Mouse (Mus musculus) right cerebral cortex, postnatal 36 days (tissue): ENCODE data around the gene Pcbp2.

ENCODE experiments used
- DNase-seq, 2 experiments: peaks; one replicate each; pipeline ENCODE4 v3.0.0; 2022; ENCODE audit warnings: low spot score in 2 of 2, mixed read lengths in 1 of 2

Gene Pcbp2

DNA sequence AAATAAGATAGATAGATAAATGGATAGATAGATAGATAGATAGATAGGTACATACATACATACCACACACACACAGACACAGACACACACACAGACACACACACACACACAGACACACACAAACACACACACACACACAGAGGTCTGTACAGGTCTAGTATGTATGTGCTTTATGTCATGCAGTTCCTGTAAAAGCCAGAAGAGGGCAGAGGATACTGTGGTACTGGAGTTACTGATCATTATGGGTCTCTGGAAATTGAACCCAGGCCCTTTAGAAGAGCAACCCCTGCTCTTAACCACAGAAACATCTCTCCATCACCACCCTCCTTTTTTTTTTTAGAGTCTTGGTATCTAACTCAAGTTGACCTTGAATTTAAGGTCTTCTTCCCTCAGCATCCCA lies 6.7 kb upstream of the Pcbp2 start:
- DNase-seq = no peak

DNA sequence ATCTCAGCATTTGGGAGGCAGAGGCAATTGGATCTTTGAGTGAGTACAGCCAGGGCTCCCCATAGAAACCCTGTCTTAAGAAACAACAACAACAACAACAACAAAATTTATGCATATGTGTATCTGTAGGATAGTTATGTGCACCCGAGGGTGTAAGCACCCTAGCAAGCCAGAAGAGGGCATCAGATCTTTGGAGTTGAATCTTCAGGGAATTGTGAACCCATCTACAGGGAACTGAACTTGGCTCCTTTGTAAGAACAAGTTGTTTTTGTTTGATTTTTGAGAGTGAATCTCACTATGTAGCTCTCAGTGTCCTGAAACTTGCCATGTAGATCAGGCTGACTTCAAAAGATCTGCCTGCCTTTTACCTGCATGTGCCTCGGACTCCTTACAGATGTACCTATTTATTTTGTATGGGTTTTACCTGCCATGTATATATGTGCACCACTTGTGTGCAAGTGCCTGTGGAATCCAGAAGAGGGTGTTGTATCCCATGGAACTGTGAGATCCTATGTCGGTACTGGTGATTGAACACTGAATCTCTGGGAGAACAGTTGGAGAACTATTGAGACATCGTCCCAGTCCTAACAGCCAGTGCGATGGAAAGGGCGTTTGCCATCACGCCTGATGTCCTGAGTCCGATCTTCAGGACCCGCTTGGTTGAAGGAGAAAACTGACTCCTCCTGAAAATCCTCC lies 1.5 kb upstream of the Pcbp2 start:
- DNase-seq = no peak

DNA sequence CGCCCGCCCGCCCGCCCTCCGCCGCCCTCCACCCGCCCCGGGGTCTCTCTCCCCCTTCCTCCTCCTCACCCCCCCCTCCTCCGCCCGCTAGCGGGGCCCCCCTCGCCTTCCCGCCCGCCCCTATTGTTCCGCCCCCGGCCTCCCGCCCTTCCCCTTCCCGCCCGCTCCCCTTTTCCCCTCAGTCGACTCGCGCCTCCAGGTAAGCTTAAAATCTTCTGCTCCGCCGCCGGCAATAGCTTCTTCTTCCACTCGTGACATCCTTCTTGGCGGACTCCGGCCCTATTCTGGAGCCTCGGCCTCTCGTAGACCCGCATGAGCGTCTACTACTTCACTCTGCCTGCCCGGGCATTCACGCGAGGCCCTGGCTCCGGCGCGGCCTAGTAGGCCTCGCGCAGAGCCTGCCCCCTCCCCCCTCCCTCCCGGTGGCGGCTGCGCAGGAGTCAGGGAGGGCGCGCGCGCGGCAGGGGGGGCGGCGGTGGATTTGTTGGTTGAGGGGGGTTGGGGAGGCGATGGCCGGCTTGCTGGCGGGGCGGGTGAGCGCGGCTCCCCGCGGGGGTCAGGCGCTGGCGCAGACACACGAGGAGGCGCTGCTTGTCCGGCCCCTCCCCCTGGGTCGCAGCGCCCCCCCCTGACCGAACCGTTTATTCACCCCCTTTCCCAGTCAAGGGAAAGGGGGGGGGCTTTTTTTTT lies 411 bp downstream of the Pcbp2 start:
- peak; percentile 60 to 70 for DNase-seq

DNA sequence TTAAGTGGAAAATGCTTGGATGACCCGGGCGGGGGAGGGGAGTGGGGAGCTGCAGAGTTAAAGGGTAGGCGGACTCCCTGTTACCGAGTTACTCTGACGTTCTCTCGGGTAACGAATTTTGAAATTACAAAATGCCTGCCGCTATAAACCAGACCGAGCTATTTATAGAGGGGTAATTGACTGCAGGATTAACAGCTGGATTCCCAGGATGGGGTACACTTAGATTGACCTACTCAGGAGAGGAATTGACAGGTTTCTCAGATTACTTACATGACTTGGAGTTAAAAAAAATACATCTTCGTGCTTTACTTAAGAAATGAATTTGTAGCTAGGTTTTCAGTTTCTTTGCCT lies 931 bp downstream of the Pcbp2 start:
- no peak for DNase-seq

DNA sequence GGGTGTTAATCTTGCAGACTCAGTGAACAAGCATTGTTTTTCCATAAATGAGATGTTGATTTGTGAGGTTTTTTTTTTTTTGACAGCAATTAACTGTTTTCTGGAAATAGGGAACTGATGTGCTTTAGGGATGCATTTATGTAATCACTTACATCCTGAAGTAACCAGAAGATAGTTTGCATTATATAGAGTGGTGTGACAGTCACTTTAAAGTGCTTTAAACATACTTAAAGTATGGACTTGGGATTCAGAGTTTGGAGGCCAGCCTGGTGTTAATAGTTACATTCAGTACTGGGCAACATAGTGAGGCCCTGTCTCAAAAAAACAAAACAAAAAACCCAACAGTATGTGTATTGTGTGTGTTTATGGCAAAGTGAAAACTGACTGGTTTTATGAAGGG lies 1.4 kb downstream of the Pcbp2 start:
- DNase-seq = no peak

DNA sequence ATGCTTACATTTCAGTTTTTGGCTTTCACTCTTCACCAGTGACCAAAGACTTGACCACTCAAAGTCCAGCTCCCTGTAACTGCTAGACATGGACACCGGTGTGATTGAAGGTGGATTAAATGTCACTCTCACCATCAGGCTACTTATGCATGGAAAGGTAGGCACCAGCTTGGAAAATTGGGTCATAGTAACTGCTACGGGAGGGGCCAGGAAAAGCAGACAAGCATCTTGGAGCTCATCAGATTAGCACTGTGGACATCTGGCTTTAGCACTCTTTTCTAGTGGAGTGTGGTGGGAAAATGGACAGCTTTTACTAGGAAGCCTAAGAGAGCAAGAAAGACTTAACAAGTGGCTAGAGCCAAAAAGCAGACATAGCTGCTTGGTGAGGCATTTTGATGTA lies 2.9 kb downstream of the Pcbp2 start:
- no peak for DNase-seq

DNA sequence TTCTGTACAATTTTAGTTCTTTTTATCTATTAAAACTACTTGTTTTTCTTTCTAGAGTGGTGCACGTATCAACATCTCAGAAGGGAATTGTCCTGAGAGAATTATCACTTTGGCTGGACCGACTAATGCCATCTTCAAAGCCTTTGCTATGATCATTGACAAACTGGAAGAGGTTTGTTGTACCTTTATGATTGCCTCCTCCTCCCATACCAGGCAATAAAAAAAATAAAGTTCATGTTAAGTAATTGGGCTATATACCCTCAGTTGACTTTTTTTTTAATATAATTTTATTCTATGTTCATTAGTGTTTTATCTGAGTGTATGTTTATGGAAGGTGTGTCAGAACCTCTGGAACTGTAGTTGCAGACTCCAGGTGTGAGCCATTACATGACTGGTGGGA lies 4.2 kb downstream of the Pcbp2 start:
- no peak for DNase-seq

DNA sequence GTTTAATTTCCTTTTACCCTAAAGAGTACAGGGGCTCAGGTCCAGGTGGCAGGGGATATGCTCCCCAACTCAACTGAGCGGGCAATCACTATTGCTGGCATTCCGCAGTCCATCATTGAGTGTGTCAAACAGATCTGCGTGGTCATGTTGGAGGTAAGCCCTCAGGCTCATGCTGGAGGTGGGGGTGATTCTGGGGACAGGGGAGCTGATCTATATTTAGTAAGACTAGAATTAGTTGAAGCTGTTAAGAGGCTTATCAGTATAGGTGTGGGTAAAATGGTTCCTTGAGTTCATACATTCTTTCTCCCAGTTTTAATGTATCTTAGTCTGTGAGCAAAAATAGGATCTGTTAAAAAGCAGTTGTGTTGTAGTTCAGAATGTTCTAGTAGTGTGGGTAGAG lies 12.8 kb downstream of the Pcbp2 start:
- no peak for DNase-seq

DNA sequence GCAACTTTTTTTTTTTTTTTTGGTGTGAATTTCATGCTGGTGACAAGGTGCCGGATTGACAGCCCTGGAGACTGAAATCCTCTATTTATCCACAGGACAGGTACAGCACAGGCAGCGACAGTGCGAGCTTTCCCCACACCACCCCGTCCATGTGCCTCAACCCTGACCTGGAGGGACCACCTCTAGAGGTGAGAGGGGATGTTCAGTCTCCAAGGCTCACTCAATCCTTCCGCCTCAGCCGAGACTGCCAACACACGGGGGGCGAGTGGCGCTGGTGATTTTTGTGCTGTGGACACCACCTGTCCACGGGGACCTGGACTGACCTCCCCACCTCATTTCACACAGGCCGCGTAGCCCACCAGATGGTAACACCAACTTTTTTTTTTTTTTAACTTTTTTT lies 15.5 kb downstream of the Pcbp2 start:
- DNase-seq = no peak

DNA sequence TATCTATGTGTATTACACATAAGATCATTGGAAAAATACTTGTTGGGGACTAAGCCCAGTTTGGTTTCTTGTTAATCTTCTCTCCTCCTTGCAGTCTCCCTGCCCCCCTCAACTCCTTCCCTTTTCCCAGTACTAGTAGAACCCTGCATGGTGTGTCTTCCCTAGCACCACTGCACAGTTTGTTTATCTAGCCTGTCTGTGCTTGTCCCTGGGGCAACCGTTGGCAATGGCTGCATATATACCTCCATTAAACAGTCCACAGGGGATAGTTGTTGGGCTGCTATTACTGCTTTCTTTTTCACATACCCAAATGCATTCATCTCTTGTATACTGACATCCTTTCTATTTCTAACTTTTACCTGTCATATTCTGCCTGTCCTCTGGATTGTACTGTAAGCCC lies 17.3 kb downstream of the Pcbp2 start:
- no peak for DNase-seq

DNA sequence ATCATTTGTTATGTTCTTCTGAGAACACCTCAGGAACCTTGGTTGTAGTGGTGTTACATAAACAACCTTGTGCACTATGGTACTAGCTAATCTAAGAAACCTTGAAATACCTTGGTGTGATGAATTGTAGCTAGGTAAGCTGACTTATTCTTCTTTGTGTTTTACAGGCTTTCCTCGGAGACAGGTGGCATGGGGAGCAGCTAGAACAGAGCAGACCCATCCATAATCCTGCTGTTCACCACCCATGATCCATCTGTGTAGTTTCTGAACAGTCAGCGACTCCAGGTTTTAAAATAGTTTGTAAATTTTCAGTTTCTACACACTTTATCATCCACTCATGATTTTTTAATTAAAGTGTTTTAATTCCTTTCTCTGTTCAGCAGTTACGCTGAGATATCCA lies 28.0 kb downstream of the Pcbp2 start:
- no peak for DNase-seq

DNA sequence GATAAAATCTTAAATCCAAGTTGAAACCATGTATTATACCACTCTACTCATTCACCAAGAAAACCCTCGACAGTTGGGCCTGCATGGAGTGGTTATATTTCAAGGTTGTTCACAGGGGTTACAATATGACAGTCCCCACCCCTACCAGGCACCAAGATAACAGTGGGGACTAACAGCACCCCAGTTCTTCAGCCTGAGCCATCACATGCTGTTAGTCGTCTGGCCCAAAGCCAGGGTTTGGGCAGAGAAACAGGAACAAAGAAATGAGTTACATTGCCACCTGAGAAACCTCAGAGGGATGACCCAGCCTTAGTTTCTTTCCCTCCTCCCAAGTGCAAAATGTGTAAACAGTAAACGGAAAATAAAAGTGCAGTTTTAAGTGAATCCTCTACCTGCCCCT lies 29.0 kb downstream of the Pcbp2 start:
- no peak for DNase-seq

DNA sequence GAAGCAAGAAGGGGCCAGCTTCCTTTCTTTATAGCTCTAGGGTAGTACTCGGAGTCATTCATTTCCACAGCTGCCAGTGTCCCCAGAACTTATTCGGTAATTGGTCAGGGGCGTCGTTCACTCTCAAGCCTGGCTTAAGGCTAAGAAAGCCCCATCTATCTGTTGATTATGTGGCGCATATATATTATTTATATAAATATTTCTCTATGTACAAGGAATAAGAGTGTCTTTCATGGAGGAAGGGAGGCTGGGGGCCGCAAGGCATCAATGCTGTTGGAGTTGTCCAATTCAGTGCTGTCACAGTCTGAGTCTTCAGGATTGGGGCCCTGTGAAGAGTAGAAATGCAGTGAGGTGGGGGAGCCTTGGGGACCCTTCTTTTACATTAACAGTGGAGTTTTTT lies 29.5 kb downstream of the Pcbp2 start:
- DNase-seq = no peak

DNA sequence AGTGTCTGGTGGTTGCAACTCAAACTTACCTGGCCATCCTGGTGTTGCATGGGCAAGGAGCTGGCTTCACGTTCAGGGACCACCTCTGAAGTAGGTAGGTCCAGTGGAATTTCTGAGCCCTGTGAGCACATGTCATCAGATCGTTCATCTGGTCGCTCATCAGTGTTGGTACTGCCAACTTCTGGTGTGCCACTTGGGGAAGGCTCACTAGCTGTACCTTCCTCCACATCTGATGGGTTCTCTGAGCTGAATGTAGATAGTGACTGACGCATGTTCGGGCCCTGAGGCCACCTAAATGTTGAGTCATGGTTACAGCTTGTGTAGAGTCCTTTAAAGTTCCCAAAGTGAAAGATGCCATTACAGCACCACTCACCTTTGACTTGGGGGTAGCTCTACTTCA lies 30.1 kb downstream of the Pcbp2 start:
- DNase-seq = no peak

DNA sequence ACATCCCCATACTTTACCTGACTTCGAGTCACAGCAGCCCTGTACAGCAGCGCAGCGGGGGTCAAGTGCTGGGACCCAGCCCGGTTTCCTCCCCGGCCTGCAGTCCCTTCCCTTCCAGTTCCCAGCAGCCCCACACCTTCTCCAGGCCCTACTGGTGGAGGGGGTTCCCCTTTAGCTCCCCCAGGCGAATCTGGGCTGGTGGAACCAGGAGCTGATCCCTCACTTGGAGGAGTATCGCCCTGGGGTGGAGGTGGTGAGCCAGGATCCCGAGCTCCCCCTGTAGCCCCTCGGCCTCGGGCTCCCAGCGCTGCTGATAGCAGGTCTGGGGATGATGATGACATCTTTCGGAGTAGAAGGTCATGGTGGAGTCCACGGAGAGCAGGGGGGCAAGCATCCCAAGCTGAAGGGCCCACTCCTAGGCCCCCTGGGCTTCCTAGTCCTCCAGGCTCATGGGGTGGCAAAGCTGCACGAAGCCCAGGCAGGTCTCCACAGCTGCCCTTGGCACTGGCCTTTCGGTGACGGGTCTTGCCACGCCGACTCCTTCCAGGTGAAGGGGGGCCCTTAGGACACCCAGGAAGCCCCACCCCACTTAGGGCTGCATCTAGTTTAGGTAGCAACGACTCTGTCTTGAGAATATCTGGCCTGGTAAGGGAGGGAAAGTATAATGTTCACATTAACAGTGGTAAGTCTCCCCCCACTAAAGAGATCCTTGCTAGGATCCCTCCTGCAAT lies 30.9 kb downstream of the Pcbp2 start:
- DNase-seq = no peak

DNA sequence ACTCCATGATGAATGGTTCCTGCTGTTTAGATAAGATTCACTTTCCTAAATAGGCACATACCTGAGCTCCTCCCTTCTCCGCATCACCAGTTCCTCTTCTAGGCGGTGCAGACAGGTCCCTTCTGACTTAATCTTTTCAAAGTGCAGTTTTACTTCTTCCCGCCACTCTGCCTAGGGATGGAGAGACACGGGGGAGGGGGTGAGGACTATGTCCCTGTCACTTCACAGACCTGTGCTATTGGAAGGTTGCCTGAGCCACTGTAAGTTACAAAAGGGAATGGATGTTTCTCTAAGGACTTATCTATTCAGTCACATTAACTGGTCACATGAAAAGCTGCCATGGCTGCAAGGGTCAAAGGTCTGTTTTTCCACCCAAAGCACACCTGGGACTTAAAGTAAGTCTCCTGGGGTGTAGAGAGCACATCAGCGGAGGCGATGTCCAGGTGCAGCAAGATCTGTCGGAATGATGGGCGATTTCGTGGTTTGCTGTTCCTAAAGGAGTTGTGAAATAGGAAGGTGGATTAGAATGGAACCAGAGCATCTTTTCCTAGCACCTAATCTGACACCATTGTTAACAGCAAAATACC lies 32.0 kb downstream of the Pcbp2 start:
- no peak for DNase-seq

DNA sequence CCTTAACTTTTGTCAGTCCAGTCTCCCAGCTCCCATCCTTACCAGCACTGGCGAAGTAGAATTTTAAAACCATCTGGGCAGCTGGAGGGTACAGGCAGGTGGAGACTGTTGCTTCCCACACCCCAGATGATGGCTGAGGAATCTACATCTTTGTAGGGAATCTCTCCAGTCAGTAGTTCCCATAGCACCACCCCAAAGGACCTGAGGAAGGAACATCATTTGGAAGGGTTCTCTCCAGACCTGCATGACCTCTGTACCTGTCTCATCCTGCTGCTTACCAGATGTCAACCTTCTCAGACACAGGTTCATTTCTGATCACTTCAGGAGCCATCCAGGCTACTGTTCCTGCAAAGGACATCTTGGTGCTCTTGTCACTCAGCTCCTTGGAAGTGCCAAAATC lies 33.1 kb downstream of the Pcbp2 start, which contains the start of gene Gm10337:
Gene Gm10337 (plus strand): TSS at position 276 of the 400 bp plus-strand sequence.
- no peak for DNase-seq

DNA sequence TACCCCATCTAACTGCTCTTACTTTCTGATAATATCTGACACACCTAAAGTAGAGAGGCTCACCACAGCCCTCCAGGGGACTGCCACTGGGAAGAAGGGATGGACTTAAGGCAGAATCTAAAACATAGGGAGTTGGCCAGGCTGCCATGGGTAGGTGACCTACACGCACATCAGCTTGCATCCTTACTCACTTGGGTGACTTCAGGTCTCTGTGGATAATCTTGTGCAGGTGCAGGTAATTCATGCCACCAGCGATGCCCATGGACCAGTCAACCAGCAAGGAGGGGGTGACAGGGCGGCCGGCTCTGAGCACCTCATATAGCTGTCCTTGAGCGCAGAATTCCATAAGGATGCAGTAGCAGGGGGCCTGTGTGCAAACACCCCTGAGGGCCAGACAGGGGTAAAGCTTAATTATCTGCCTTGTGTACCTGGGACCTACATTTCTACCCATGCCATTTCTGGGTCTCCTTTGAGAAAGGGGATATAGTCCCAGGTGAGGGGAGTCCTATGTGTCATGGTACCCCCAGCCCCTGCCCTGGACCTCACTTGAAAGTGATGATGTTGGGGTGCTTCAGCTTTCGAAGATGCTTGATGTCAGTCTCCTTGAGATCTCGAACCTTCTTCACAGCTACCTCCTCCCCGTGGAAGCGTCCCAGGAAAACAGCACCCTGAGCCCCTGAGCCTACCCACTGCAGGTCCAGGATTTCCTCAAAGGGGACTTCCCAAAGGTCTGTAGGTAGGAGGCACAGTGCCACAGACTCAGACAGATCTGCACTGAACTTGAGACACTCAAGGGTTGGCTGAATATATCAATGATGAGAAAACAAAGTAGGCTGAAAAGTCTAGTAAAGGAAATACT lies 33.8 kb downstream of the Pcbp2 start:
- no peak for DNase-seq

DNA sequence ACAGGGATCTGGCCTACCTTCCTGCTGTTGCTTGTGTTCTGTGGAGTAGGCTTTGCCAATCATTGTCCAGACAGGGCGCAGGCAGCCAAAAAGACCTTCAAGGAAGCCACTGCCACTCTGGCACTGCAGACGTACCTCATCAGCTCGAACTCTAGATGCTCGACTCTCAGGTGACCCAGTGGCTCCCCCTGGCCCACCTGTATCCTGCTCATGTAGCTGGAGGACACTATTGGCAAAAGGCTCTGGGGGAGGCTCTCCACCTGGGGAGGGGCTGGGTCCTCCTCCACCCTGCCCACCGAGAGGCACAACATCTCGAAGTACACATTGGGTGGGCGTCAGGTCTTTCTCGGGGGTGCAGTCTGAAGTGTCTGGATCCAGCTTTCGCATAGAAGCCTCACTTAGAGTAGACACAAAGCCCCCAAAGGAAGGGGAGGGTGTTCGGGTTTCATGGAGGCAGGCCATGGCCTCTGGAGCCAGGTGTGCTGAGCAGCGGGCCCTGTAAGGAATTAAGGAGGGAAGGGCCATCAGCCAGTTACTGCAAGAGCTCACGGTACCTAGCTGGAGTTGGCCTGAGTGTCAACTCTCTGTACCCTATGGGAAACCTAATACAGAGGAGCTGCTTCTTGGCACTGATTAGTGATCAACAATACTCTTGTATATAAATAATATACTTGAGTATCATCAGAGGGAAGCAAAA lies 34.9 kb downstream of the Pcbp2 start:
- DNase-seq = peak in 1 of 2 experiments; percentile 0

DNA sequence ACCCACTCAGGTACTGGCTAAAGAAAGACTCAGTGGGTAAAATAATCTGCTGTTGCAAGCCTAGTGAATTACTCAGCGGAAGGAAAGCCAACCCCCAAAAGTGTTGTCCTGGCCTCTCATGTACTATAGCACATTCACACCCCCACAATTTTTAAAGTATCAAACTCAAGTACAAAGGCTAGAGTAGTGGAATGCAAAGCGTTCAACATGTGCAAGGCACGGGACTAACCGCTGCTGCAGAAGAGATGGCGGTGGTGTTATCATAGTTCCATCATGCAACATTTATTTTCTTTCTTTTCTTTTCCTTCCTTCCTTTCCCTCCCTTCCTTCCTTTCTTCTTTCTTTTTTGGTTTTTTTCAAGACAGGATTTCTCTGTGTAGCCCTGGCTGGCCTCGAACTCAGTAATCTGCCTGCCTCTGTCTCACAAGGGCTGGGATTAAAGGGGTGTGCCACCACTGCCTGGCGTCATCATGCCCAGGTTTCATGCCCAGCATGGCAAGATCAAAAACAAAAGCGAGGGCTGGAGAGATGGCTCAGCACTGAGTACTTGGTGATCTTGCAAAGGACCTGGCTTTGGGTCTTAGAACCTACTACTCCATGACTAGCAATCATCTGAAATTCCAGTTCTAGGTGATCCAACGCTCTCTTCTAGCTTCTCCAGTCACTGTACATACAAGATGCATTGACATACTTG lies 35.6 kb downstream of the Pcbp2 start:
- DNase-seq = peak in 1 of 2 experiments; percentile 4

DNA sequence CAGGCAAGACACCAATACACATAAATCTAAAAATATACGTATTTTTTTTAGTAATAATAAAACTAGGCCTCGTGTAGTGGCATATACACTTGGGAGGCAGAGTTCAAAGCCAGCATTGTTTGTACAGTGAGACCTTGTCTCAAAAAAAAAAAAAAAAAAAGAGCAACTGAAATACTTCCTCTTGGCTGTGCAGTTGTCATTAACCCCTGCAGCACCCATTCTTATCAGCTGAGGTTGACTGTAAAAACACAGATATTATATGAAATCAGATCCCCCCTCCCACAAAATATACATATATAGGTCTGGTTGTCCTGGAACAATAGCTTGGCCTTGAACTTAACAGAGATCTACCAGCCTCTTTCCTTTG lies 36.1 kb downstream of the Pcbp2 start:
- DNase-seq = no peak
